Mouse (Mus musculus) forebrain, embryonic 13.5 days (tissue): ENCODE measurements around the gene Ror1. TPM values are rescaled to one million over a fixed set of nuclear protein-coding genes. Genes with fewer than 3 reads are reported as not detected.

Experiments
- ATAC-seq: fragments of 200-750 bp; cut with Nextera tagmentation; 2 replicates; pipeline ENCODE4 v1.8.0; 2017
- H3K27ac ChIP-seq: fragments of 300-500 bp; sonication (generic); 2 replicates; pipeline ENCODE4 v1.5.1; 2015; ENCODE audit warnings: inconsistent platforms, mild to moderate bottlenecking, moderate library complexity
- H3K27me3 ChIP-seq: fragments of 300-500 bp; sonication (generic); 2 replicates; pipeline ENCODE4 v1.6.1; 2015; ENCODE audit warnings: mild to moderate bottlenecking, inconsistent platforms
- H3K36me3 ChIP-seq: fragments of 300-500 bp; sonication (generic); 2 replicates; pipeline ENCODE4 v1.6.1; 2015; ENCODE audit warnings: mild to moderate bottlenecking, inconsistent platforms; ENCODE audit not compliant: poor library complexity, severe bottlenecking
- H3K4me1 ChIP-seq: fragments of 300-500 bp; sonication (generic); 2 replicates; pipeline ENCODE4 v1.6.1; 2015; ENCODE audit warnings: inconsistent platforms
- H3K4me2 ChIP-seq: fragments of 300-500 bp; sonication (generic); 2 replicates; pipeline ENCODE4 v1.6.1; 2015; ENCODE audit warnings: inconsistent platforms, mild to moderate bottlenecking, moderate library complexity
- H3K4me3 ChIP-seq: fragments of 300-500 bp; sonication (generic); 2 replicates; pipeline ENCODE4 v1.5.1; 2015; ENCODE audit warnings: mild to moderate bottlenecking, inconsistent platforms
- H3K9ac ChIP-seq: fragments of 300-500 bp; sonication (generic); 2 replicates; pipeline ENCODE4 v1.6.1; 2015; ENCODE audit warnings: mild to moderate bottlenecking, inconsistent platforms
- H3K9me3 ChIP-seq: fragments of 300-500 bp; sonication (generic); replicated peaks from 2 replicates; pipeline ENCODE4 v1.6.1; 2016; ENCODE audit warnings: inconsistent platforms
- WGBS: fragments of 180-500 bp; shearing (Covaris S2); methylation state at CpG from one replicate; pipeline ENCODE4 v1.1.7; 2015; 5-methylcytosine and 5-hydroxymethylcytosine counted together
- polyA plus RNA-seq: library from polyadenylated mRNA; unstranded; fragments of >200 nt; fragmentation: Nextera tagmentation; extraction: Ambion mirVana; gene quantifications from 2 replicates; pipeline ENCODE4 v1.2.1, GENCODE M21; 2015

Gene Ror1
- polyA plus RNA-seq, 1 experiment from 2014 or later: 0.84 TPM

DNA sequence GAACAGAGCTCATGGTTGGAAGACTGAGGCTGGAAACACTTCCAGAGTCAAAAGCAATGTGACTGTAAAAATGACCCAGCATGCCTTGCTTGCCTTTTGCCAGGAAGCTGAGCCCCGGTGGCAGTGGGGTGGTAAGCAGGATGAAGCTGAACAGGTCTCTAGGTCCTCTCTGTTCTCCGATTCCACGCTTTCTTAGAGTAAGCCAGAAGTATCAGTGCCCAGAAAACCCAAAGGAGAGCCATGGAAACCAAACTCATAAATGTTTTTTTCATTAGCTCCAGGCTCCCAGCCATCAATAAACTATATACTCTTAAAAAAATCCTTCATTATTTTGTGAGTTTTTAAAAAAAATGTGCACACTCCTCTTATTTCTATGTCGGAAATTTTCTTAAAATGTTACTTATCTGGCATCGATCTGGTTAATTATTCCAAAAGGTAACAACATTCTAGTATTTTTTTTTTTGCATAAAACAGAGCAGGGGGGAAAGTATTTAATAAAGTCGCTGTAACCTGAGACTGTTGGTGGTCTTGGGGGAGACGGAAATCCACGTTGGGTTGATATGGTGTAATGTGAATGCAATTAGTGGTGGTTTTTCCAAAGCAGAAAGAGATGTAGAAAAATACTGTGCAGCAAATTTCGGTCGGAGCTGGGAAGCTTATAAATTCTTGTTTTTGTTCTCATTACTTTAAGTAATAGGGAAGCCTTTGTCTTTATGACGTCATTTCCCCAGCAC lies 41.7 kb downstream of the Ror1 start:
- Histone ChIP-seq H3K4me1 (no peaks in the 10 kb centered on the region), H3K36me3 (no peaks in the 10 kb centered on the region), H3K27me3 (no peaks in the 10 kb centered on the region), H3K9ac (no peak overlapping the region), H3K4me2 (no peak overlapping the region), H3K27ac (no peak overlapping the region), H3K9me3 (no peaks in the 10 kb centered on the region), H3K4me3 (no peak overlapping the region)
- no peak for ATAC-seq
- WGBS: 88% methylated on average over 11 of the region's 11 CpGs

DNA sequence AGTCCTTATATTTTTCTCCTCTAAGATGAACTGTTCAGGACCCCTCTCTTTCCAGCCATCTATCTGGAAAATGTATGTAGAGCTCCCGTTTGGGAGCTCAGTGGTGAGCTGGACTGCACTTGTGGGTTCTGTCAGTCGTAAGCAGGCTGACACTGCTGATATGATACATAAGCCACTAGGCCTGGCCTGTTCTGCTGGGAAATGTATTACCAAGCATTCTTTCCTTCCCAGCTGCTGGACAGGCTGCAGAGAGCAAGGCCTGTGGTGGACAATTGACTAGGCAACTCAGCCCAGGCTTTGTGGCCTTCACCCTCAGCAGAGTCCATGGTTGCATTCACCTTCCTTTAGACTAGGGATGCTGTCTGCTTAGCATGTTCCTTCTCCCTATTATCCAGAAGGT lies 46.0 kb downstream of the Ror1 start:
- H3K4me2 ChIP-seq: no peak overlapping the region
- no peak overlapping the region for H3K4me3 ChIP-seq
- no peaks in the 10 kb centered on the region for H3K36me3 ChIP-seq
- no peaks in the 10 kb centered on the region for H3K27me3 ChIP-seq
- H3K9me3 ChIP-seq: no peaks in the 10 kb centered on the region
- no peak overlapping the region for H3K9ac ChIP-seq
- no peak for ATAC-seq
- 72% methylated on average over 2 of the region's 2 CpGs for WGBS
- no peak overlapping the region for H3K27ac ChIP-seq
- H3K4me1 ChIP-seq: no peaks in the 10 kb centered on the region

DNA sequence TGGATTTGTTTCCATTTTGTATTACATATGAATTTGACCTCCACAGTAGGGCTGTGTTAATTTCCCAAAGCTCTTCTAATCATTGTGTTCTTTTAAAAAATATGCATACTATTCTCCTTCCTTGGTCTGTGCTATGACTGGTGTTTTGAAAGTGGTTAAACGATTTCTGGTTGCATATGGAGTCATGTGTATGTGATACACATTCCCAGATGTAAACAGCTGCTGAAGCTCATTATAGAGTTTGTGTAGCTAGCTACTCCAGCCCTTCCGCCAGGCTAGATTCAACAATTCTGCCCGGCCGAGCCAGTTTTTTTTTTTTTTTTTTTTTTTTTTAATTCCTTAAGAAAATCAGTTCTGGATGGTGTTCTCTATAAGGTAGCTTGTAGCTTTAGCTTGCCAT lies 49.2 kb downstream of the Ror1 start:
- Histone ChIP-seq H3K9ac (no peak overlapping the region), H3K4me1 (no peaks in the 10 kb centered on the region), H3K9me3 (no peaks in the 10 kb centered on the region), H3K4me2 (no peak overlapping the region), H3K36me3 (no peaks in the 10 kb centered on the region), H3K4me3 (no peak overlapping the region), H3K27ac (no peak overlapping the region), H3K27me3 (no peaks in the 10 kb centered on the region)
- ATAC-seq: no peak
- WGBS: 78% methylated on average over 4 of the region's 4 CpGs

DNA sequence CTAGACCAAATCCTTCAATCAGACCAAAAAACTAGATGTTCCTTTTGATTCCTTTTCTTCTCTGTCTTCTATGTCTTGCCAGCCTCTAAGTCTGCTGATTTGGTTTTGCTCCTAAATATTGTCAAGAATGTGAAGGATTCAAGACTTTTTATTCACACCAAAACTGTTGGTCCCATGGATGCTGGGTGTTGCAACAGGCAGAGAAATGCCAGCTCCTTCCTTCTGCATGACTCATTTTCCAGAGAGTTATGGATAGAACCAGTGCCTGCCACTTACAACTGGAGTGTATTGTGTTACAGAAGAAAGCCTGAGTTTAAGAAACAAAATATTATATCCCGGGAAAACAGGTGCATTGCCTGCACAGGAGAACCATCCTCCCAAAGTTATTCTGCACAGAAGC lies 55.2 kb downstream of the Ror1 start:
- H3K4me1 ChIP-seq: peaks cover 10% of the 10 kb centered on the region; the same call in 1 of the 2 replicates
- no peak for ATAC-seq
- no peak overlapping the region for H3K4me3 ChIP-seq
- H3K9ac ChIP-seq: no peak overlapping the region
- H3K9me3 ChIP-seq: no peaks in the 10 kb centered on the region
- WGBS: 88% methylated on average over 1 of the region's 1 CpGs
- no peaks in the 10 kb centered on the region for H3K27me3 ChIP-seq
- no peak overlapping the region for H3K27ac ChIP-seq
- H3K36me3 ChIP-seq: no peaks in the 10 kb centered on the region
- H3K4me2 ChIP-seq: no peak overlapping the region

DNA sequence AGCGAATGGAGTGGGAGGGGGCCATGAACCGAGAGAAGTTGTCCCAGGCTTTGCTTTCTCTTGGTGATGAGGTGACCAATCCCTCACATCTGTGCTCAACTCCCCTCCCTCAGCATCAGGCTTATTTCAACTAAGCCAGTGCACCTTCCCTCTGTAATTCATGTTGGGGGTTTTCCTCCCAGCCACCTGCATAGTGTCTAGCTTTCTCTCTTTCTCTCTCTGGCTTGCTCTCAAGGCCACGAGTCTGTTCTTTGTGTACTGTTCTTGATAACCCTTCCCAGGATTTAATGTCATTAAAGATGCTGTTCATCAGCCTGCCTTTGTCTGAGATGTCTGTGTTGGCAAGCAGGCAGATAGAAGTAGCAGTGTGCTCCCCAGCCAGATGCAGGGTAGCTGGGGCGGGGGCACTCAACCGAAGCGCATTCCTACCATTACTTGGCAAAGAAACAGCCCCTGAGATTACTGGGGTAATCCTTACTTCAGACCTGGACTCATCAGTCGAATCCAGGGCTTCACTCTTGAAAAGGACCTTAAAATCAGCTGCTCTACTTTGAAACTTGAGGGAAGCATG lies 59.1 kb downstream of the Ror1 start:
- Histone ChIP-seq H3K4me3 (no peak overlapping the region), H3K27ac (no peak overlapping the region), H3K27me3 (no peaks in the 10 kb centered on the region), H3K36me3 (no peaks in the 10 kb centered on the region), H3K9ac (no peak overlapping the region), H3K4me1 (peaks cover 10% of the 10 kb centered on the region; the same call in 1 of the 2 replicates), H3K9me3 (no peaks in the 10 kb centered on the region), H3K4me2 (no peak overlapping the region)
- WGBS: 27% methylated on average over 7 of the region's 7 CpGs
- no peak for ATAC-seq

DNA sequence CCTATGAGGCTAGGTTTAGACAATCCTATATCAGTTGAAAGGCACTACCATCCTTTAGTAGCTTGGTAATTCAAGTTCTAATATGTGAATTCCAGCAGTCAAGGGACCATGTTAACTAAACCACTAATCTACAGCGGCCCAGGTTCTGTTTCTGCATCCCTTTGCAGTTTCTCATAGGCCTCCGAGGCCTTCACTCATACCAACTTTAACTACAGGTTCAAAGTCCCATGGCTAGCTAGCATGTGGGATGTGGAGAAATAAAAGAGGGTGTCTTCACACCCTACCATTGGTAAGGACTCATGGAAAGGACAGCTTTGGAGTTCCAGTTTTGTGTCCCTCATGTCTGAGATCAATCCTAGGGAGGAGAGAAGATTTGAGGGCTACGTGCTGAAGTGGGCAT lies 60.1 kb downstream of the Ror1 start:
- Histone ChIP-seq H3K27ac (no peak overlapping the region), H3K36me3 (no peaks in the 10 kb centered on the region), H3K9ac (no peak overlapping the region), H3K9me3 (no peaks in the 10 kb centered on the region), H3K4me1 (peaks cover 10% of the 10 kb centered on the region; the same call in 1 of the 2 replicates), H3K4me2 (no peak overlapping the region), H3K27me3 (no peaks in the 10 kb centered on the region), H3K4me3 (no peak overlapping the region)
- 96% methylated on average over 3 of the region's 3 CpGs for WGBS
- ATAC-seq: no peak

DNA sequence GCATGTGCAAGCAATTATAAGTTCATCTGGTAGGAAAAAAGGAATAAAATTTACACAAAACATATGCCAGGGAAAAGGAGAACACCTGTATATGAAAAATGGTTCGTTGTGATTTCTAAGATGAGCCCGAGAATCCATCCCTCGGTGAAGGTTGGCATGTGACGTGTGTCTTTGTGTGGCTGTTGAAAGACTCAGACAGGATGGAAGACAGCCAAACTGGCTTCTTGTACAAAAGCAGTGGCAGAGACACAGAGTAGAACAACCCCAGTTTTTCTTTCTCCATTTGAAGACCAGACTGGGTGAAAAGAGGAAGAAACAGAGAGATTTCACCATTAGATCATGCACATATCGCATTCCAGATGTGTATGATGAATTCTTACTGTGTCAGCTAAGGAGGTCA lies 62.8 kb downstream of the Ror1 start:
- Histone ChIP-seq H3K9me3 (no peaks in the 10 kb centered on the region), H3K9ac (no peak overlapping the region), H3K27me3 (no peaks in the 10 kb centered on the region), H3K4me2 (no peak overlapping the region), H3K36me3 (no peaks in the 10 kb centered on the region), H3K4me1 (peaks cover 10% of the 10 kb centered on the region; the same call in 1 of the 2 replicates), H3K4me3 (no peak overlapping the region), H3K27ac (no peak overlapping the region)
- WGBS: 82% methylated on average over 5 of the region's 5 CpGs
- ATAC-seq: no peak

DNA sequence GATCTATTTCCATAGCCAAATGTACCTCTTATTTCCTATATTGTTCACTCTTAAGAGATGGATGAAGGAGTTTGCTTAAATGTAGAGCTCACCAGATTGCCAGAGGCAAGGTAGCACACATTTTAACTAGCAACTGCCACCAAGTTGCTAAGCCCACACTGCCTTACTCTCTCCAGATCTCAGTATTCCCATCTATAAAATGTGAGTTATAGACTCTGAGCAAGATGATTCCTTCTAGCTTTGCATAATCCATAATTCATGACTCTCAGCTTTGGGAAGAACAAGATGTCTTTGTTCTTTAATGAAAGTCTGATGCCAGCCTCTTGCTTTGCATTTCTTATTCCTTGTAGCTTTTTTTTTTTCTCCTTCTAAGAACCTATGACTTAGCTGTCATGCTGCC lies 64.6 kb downstream of the Ror1 start:
- no peak for ATAC-seq
- Histone ChIP-seq H3K9me3 (no peaks in the 10 kb centered on the region), H3K4me2 (no peak overlapping the region), H3K4me1 (no peaks in the 10 kb centered on the region), H3K9ac (no peak overlapping the region), H3K27ac (no peak overlapping the region), H3K36me3 (no peaks in the 10 kb centered on the region), H3K4me3 (no peak overlapping the region), H3K27me3 (no peaks in the 10 kb centered on the region)

DNA sequence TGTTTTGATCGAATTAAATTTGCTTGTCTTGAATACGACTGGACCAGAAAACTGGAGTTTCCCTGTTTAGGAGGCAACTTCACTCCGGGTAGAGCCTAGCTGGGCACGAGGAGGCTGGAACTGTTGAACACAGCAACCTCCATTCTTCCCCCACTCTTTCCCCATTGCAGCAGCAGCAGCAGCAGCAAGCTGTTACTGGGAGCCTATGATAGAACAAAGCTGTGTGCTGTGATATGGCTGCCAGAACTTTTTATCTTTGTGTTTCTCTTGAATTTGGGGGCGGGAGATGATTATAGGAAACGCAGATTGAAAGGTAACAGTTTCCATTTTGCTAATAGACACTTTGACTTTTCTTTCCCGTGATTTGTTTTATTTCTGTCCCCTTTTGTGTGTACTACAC lies 70.2 kb downstream of the Ror1 start:
- Histone ChIP-seq H3K27me3 (no peaks in the 10 kb centered on the region), H3K4me1 (peaks cover 13% of the 10 kb centered on the region), H3K36me3 (no peaks in the 10 kb centered on the region), H3K4me3 (no peak overlapping the region), H3K9ac (no peak overlapping the region), H3K9me3 (no peaks in the 10 kb centered on the region), H3K4me2 (no peak overlapping the region), H3K27ac (no peak overlapping the region)
- ATAC-seq: no peak
- 75% methylated on average over 7 of the region's 7 CpGs for WGBS

DNA sequence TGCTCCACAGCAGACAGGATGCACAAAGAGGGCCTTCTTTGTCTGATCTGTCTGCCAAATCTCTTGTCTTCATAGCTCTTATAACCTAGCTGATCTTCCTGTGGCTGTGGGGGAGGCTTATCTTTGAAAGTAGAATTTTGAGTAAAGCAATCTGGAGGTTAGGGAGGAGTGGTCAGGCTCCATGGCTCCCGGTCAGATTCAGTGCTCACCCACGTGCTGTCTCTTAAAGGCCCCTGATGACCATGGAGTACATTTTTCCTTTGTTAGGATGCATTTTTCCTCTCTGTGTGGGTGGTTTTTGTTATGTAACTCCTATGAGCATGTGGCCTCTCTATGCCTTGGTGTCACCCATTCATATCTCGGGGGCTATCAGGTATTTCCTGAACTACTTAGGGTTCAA lies 71.3 kb downstream of the Ror1 start:
- no peaks in the 10 kb centered on the region for H3K27me3 ChIP-seq
- H3K4me3 ChIP-seq: no peak overlapping the region
- no peak overlapping the region for H3K27ac ChIP-seq
- ATAC-seq: no peak
- H3K4me1 ChIP-seq: peaks cover 23% of the 10 kb centered on the region
- H3K4me2 ChIP-seq: no peak overlapping the region
- no peaks in the 10 kb centered on the region for H3K36me3 ChIP-seq
- H3K9ac ChIP-seq: no peak overlapping the region
- 72% methylated on average over 3 of the region's 3 CpGs for WGBS
- no peaks in the 10 kb centered on the region for H3K9me3 ChIP-seq

DNA sequence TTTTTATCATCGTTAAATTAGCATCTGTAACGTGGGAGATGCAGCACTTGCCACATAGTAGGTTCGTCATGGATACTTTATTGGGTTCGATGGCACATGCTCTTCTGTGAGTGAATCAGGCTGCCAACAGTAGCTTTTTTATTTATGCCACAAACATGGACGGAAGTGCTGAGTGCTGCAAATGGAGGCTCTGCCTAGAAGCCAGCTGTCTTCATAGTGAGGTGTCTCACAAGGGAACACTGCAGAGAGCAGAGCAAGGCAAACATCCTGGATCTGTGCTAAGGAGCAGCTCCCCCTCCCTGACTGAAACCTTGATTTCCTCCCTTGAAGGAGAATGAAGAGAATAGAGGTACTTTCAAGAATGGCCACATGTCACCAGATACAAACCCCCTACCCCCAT lies 74.1 kb downstream of the Ror1 start:
- Histone ChIP-seq H3K9ac (no peak overlapping the region), H3K4me3 (peak overlapping the region; percentile 27), H3K27ac (no peak overlapping the region), H3K4me2 (peak overlapping the region; percentile 53), H3K27me3 (no peaks in the 10 kb centered on the region), H3K9me3 (no peaks in the 10 kb centered on the region), H3K36me3 (no peaks in the 10 kb centered on the region), H3K4me1 (peaks cover 23% of the 10 kb centered on the region)
- peak; percentile 48; the same call in 1 of the 2 replicates for ATAC-seq
- 60% methylated on average over 5 of the region's 5 CpGs for WGBS

DNA sequence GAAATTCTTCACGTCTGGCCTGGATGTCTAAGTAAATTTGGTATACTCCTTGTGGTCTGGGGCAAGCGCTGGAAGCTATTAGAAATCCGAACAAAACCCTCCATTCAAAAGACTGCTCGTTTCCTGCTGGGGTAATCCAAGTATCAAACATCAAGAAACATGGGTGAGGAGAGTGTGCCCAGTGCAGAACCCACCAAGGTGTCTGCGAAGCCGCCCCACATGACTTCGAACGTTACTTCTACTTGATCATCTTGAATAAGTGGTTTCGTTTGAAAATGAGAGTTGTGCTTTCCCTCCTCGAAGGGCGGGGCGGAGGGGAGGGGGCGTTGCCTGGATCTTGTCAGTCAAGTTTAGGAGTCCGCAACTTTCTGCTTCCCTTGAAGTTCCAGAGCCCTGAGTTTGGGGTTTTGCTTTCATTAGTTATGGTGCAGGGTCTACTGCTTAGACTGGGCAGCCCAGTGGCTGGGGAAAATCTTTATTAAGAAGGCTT lies 74.6 kb downstream of the Ror1 start:
- 20% methylated on average over 14 of the region's 14 CpGs for WGBS
- no peak overlapping the region for H3K27ac ChIP-seq
- no peaks in the 10 kb centered on the region for H3K36me3 ChIP-seq
- 0 out of 2 replicates have a peak overlapping the region, but pooled peaks have one; percentile 12 for H3K9ac ChIP-seq
- ATAC-seq: peak; percentile 43; the same call in 1 of the 2 replicates
- peak overlapping the region; percentile 27 for H3K4me3 ChIP-seq
- no peaks in the 10 kb centered on the region for H3K9me3 ChIP-seq
- H3K27me3 ChIP-seq: no peaks in the 10 kb centered on the region
- H3K4me2 ChIP-seq: peak overlapping the region; percentile 53
- peaks cover 23% of the 10 kb centered on the region for H3K4me1 ChIP-seq
